Mouse (Mus musculus): ENCODE results near the gene Psmc5.

- TF ChIP-seq CTCF (IDR thresholded peaks at IDR 0.05; ENCODE audit: low read depth, low read length) (no peak), TAL1 (conservative IDR thresholded peaks at IDR 0.05; ENCODE audit: low read depth, low read length) (no peak)
Measured at GRCm38 (mm10) chr11:106254767-106255166, 1.2 kb upstream of the Psmc5 start.
